Mouse (Mus musculus) hindbrain, embryonic 16.5 days (tissue): ENCODE results near the gene Adgre1. TPM values are rescaled to one million over a fixed set of nuclear protein-coding genes. Genes with fewer than 3 reads are reported as not detected.

Source experiments
- ATAC-seq: fragments of 200-750 bp; cut with Nextera tagmentation; 2 replicates; pipeline ENCODE4 v1.8.0; 2017; ENCODE audit warnings: moderate TSS enrichment, moderate library complexity
- H3K27ac ChIP-seq: fragments of 300-500 bp; sonication (generic); 2 replicates; pipeline ENCODE4 v1.5.1; 2014; ENCODE audit warnings: low read depth, mild to moderate bottlenecking, control low read depth, low read length, moderate library complexity
- H3K27me3 ChIP-seq: fragments of 300-500 bp; sonication (generic); replicated peaks from 2 replicates; pipeline ENCODE4 v1.6.1; 2014; ENCODE audit warnings: low read length; ENCODE audit not compliant: control insufficient read depth, insufficient read depth
- H3K36me3 ChIP-seq: fragments of 300-500 bp; sonication (generic); 2 replicates; pipeline ENCODE4 v1.6.1; 2014; ENCODE audit warnings: mild to moderate bottlenecking, low read length, moderate library complexity, mixed read lengths; ENCODE audit not compliant: control insufficient read depth, insufficient read depth
- H3K4me1 ChIP-seq: fragments of 300-500 bp; sonication (generic); 2 replicates; pipeline ENCODE4 v1.6.1; 2014; ENCODE audit warnings: low read depth, low read length; ENCODE audit not compliant: control insufficient read depth, insufficient read depth
- H3K4me2 ChIP-seq: fragments of 300-500 bp; sonication (generic); 2 replicates; pipeline ENCODE4 v1.6.1; 2014; ENCODE audit warnings: mild to moderate bottlenecking, low read length, control low read depth, moderate library complexity
- H3K4me3 ChIP-seq: fragments of 300-500 bp; sonication (generic); 2 replicates; pipeline ENCODE4 v1.5.1; 2014; ENCODE audit warnings: mild to moderate bottlenecking, low read length, control low read depth, moderate library complexity
- H3K9ac ChIP-seq: fragments of 300-500 bp; sonication (generic); 2 replicates; pipeline ENCODE4 v1.6.1; 2014; ENCODE audit warnings: low read depth, mild to moderate bottlenecking, control low read depth, low read length, moderate library complexity
- H3K9me3 ChIP-seq: fragments of 300-500 bp; sonication (generic); 2 replicates; pipeline ENCODE4 v1.6.1; 2014; ENCODE audit warnings: mild to moderate bottlenecking, low read length, moderate library complexity; ENCODE audit not compliant: control insufficient read depth
- WGBS: fragments of 180-500 bp; shearing (Covaris S2); extraction: QIAGEN DNeasy Blood & Tissue Kit; methylation state at CpG from one replicate; pipeline ENCODE4 v1.1.7; 2014; 5-methylcytosine and 5-hydroxymethylcytosine counted together
- polyA plus RNA-seq: library from polyadenylated mRNA; unstranded; fragments of >200 nt; fragmentation: Nextera tagmentation; extraction: Ambion mirVana; gene quantifications from 2 replicates; pipeline ENCODE4 v1.2.1, GENCODE M21; 2015

Gene Adgre1
- polyA plus RNA-seq, 1 experiment from 2014 or later, result 3.5 TPM

- ATAC-seq, result no peak
- Histone ChIP-seq H3K4me3 (no peak overlapping the region), H3K9ac (no peak overlapping the region), H3K4me1 (no peaks in the 10 kb centered on the region), H3K27ac (no peak overlapping the region), H3K36me3 (no peaks in the 10 kb centered on the region), H3K4me2 (no peak overlapping the region), H3K27me3 (no peaks in the 10 kb centered on the region), H3K9me3 (no peaks in the 10 kb centered on the region)
- 79% methylated on average over 9 of the region's 9 CpGs for WGBS
These were observed 7.4 kb upstream of the Adgre1 start for GRCm38 (mm10) chr17:57351107-57351506.

DNA sequence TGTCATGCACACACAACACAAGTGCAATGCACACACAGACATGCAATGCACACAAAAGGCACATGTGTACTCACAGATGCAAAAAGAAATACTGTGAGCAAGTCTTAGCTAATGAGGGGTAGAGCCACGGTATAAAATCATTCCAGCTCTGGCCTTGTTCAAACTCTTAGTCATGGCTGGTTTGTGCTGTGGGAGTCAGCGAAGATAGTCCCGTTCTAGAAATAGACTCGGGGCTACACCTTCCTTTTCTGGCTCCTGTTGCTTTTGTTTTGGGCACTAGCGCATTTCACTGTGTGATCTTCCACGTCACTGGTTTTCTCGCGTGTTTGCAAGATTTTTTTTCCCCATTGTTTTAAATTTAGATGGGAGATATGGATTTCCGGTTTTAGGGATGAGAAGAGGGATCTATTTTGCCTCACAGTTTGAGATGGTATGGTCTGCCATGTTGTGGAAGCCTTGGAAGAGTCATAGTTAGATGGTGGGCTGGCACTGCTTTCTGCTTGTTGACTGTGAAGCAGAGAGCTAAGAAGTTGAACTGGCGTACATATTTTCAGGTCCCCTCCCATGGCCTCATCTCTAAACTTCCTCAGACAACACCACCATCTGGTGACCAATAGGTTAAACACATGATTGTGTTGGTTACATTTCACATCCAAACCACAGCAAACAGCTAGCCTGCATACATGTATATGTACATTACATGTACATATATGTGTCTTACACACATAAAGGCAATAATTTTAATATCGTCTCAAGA lies 1.2 kb downstream of the Adgre1 start:
- H3K4me3 ChIP-seq, result no peak overlapping the region
- H3K4me1 ChIP-seq, result no peaks in the 10 kb centered on the region
- H3K27me3 ChIP-seq, result no peaks in the 10 kb centered on the region
- WGBS, result 89% methylated on average over 11 of the region's 11 CpGs
- no peak overlapping the region for H3K4me2 ChIP-seq
- no peak for ATAC-seq
- H3K27ac ChIP-seq, result no peak overlapping the region
- no peaks in the 10 kb centered on the region for H3K36me3 ChIP-seq
- H3K9ac ChIP-seq, result no peak overlapping the region
- no peaks in the 10 kb centered on the region for H3K9me3 ChIP-seq

Other genes starting within 250 kb of the Adgre1 start
- 1.9 and 2.1 TPM in 2 replicates for gene Cd70, start 208.9 kb upstream of the Adgre1 start, polyA plus RNA-seq
- not detected in 2 replicates for gene Tnfsf14, start 164.5 kb upstream of the Adgre1 start, polyA plus RNA-seq
- 2.1 TPM in 2 replicates for gene C3, start 130.6 kb upstream of the Adgre1 start, polyA plus RNA-seq
- gene Gpr108, start 110.2 kb upstream of the Adgre1 start, polyA plus RNA-seq, result 22.8 and 24.2 TPM in 2 replicates
- gene Trip10, start 109.2 kb upstream of the Adgre1 start, polyA plus RNA-seq, result 10.1 and 11.6 TPM in 2 replicates
- gene Vav1, start 79.6 kb upstream of the Adgre1 start, polyA plus RNA-seq, result 1.4 and 1.7 TPM in 2 replicates
- gene Vmn2r120, start 186.8 kb downstream of the Adgre1 start, polyA plus RNA-seq, result not detected in 2 replicates